Comparison of ENCODE assay signal across 14 mouse cellular contexts in genomic region chr11:109545265-109545664, GRCm38 (mm10).
DNase-seq lines count a peak whose midpoint lies in the region; ATAC-seq and TF ChIP-seq lines count a peak whose summit lies in the region.
"Had no signal": no experiment of that assay in that cellular context is flagged by ENCODE, and none has a peak within 500 bp of the region (broad histone marks: within the 10 kb centered on the region; RNA-seq: fewer than 3 reads in every experiment).

No protein-coding gene starts in this region.

- no peak for TF ChIP-seq CTCF in heart, adult 2 months (IDR thresholded peaks at IDR 0.05)
- no peak for TF ChIP-seq CTCF in thymus, adult 2 months (IDR thresholded peaks at IDR 0.05; ENCODE audit: borderline replicate concordance, control insufficient read depth, extremely low read depth, insufficient read depth, low read length, poor library complexity)

- no peaks in the 10 kb centered on the region for H3K36me3 ChIP-seq in heart, embryonic 12.5 days
- no peaks in the 10 kb centered on the region for H3K36me3 ChIP-seq in heart, adult 2 months (ENCODE audit: control insufficient read depth, insufficient read depth, low read length)
- H3K36me3 ChIP-seq in liver, embryonic 13.5 days, result no peaks in the 10 kb centered on the region
- H3K36me3 ChIP-seq in thymus, adult 2 months (ENCODE audit: control insufficient read depth, insufficient read depth, low read length), result no peaks in the 10 kb centered on the region
- H3K36me3 ChIP-seq: hindbrain, embryonic 13.5 days; limb, embryonic 10.5 days; neural tube, embryonic 15.5 days had no signal

- no peak for TF ChIP-seq POLR2A in heart, adult 2 months (IDR thresholded peaks at IDR 0.05; ENCODE audit: insufficient read depth, low read depth, low read length)
- TF ChIP-seq POLR2A in thymus, adult 2 months (IDR thresholded peaks at IDR 0.05; ENCODE audit: control insufficient read depth, extremely low read depth, insufficient read depth, low read length, poor library complexity), result no peak

- no peak overlapping the region for H3K9ac ChIP-seq in heart, embryonic 12.5 days
- H3K9ac ChIP-seq in heart, adult 2 months (ENCODE audit: low read depth, low read length), result no peak overlapping the region
- H3K9ac ChIP-seq in liver, embryonic 13.5 days, result peak overlapping the region; percentile 20
- H3K9ac ChIP-seq: hindbrain, embryonic 13.5 days; neural tube, embryonic 15.5 days had no signal

- 0 out of 2 replicates have a peak, but pooled peaks have one; percentile 65 for ATAC-seq in heart, embryonic 12.5 days (ENCODE audit: insufficient number of reproducible peaks, low FRiP score)
- peak; percentile 18; the same call in 1 of the 2 replicates for ATAC-seq in erythroblast, adult 5-6 weeks (replicated peaks; ENCODE audit: low FRiP score, poor library complexity, severe bottlenecking)
- ATAC-seq in liver, embryonic 13.5 days (ENCODE audit: low read depth), result peak; percentile 43
- no peak for ATAC-seq in monocyte, adult 5-6 weeks (replicated peaks; ENCODE audit: insufficient number of reproducible peaks, low FRiP score, low TSS enrichment, poor library complexity, severe bottlenecking)
- ATAC-seq: forebrain, embryonic 14.5 days had no signal

- H3K4me3 ChIP-seq in heart, embryonic 12.5 days, result no peak overlapping the region
- H3K4me3 ChIP-seq in heart, adult 2 months, result no peak overlapping the region
- no peak overlapping the region; the same call in 1 of the 2 replicates for H3K4me3 ChIP-seq in liver, embryonic 13.5 days (replicated peaks)
- H3K4me3 ChIP-seq in thymus, adult 2 months (ENCODE audit: control insufficient read depth, insufficient read depth, low read length), result no peak overlapping the region
- H3K4me3 ChIP-seq: hindbrain, embryonic 13.5 days; limb, embryonic 10.5 days; neural tube, embryonic 15.5 days had no signal

- 10% methylated on average over 7 of the region's 7 CpGs for WGBS in heart, embryonic 12.5 days
- WGBS in heart, adult 2 months, result 47% methylated on average over 7 of the region's 7 CpGs
- 14% methylated on average over 7 of the region's 7 CpGs for WGBS in liver, embryonic 13.5 days (ENCODE audit: insufficient replicate concordance)
- WGBS in thymus, adult 2 months, result 74% methylated on average over 7 of the region's 7 CpGs

- DNase-seq in heart, adult 2 months, result no peak
- peak; percentile 93 for DNase-seq in 416B (ENCODE audit: low read depth)
- peak; percentile 43 for DNase-seq in liver, embryonic 13.5 days
- no peak for DNase-seq in thymus, adult 2 months
- no peak for DNase-seq in gastrocnemius, postnatal 10 days
- DNase-seq: gastrocnemius, postnatal 25 days; right cerebral cortex, postnatal 14 days had no signal

- peak overlapping the region; percentile 33 for H3K4me2 ChIP-seq in heart, embryonic 12.5 days
- H3K4me2 ChIP-seq in liver, embryonic 13.5 days, result peak overlapping the region; percentile 53
- H3K4me2 ChIP-seq: hindbrain, embryonic 13.5 days; neural tube, embryonic 15.5 days had no signal

- peaks cover 34% of the 10 kb centered on the region for H3K4me1 ChIP-seq in heart, embryonic 12.5 days (replicated peaks)
- H3K4me1 ChIP-seq in heart, adult 2 months (ENCODE audit: control insufficient read depth, insufficient read depth, low read length), result peaks cover 2% of the 10 kb centered on the region; the same call in 1 of the 2 replicates
- H3K4me1 ChIP-seq in liver, embryonic 13.5 days (replicated peaks), result peaks cover 90% of the 10 kb centered on the region
- H3K4me1 ChIP-seq in thymus, adult 2 months (replicated peaks; ENCODE audit: control insufficient read depth, insufficient read depth, low read length), result no peaks in the 10 kb centered on the region
- H3K4me1 ChIP-seq: hindbrain, embryonic 13.5 days; neural tube, embryonic 15.5 days had no signal

- H3K79me2 ChIP-seq in heart, adult 2 months (replicated peaks; ENCODE audit: control insufficient read depth, insufficient read depth, low read length), result no peaks in the 10 kb centered on the region

- intact Hi-C loops in heart, adult 2 months (cut with DNase I), result no loop called here

- H3K27ac ChIP-seq in heart, embryonic 12.5 days (ENCODE audit: poor library complexity, severe bottlenecking), result peak overlapping the region; percentile 12; the same call in 1 of the 2 replicates
- H3K27ac ChIP-seq in heart, adult 2 months, result no peak overlapping the region
- peak overlapping the region; percentile 80 for H3K27ac ChIP-seq in liver, embryonic 13.5 days
- H3K27ac ChIP-seq in thymus, adult 2 months (ENCODE audit: control insufficient read depth, insufficient read depth, low read length), result no peak overlapping the region
- H3K27ac ChIP-seq: hindbrain, embryonic 13.5 days; limb, embryonic 10.5 days; neural tube, embryonic 15.5 days had no signal

- 0 out of 2 replicates have a peak, but pooled peaks cover 3% of the 10 kb centered on the region for H3K27me3 ChIP-seq in heart, embryonic 12.5 days (replicated peaks)
- H3K27me3 ChIP-seq in heart, adult 2 months (ENCODE audit: control insufficient read depth, insufficient read depth, low read length), result no peaks in the 10 kb centered on the region
- no peaks in the 10 kb centered on the region for H3K27me3 ChIP-seq in liver, embryonic 13.5 days
- H3K27me3 ChIP-seq in thymus, adult 2 months (ENCODE audit: control insufficient read depth, insufficient read depth, low read length), result no peaks in the 10 kb centered on the region
- H3K27me3 ChIP-seq: hindbrain, embryonic 13.5 days; neural tube, embryonic 15.5 days had no signal

- no peaks in the 10 kb centered on the region for H3K9me3 ChIP-seq in heart, embryonic 12.5 days (replicated peaks)
- H3K9me3 ChIP-seq in liver, embryonic 13.5 days (replicated peaks), result no peaks in the 10 kb centered on the region
- H3K9me3 ChIP-seq: hindbrain, embryonic 13.5 days; limb, embryonic 10.5 days; neural tube, embryonic 15.5 days had no signal

- TF ChIP-seq EP300 in heart, adult 2 months (IDR thresholded peaks at IDR 0.05; ENCODE audit: insufficient read depth, low read depth, low read length), result no peak

Comparison
In these comparisons a context has a peak if more than half of its experiments do, and no peak if none do; other contexts are left out.
1. H3K27ac ChIP-seq: peak in heart, embryonic 12.5 days (single experiment) and liver, embryonic 13.5 days (single experiment); none in heart, adult 2 months (single experiment) and thymus, adult 2 months (single experiment).
2. DNase-seq: peak in 416B (single experiment) and liver, embryonic 13.5 days (single experiment); none in heart, adult 2 months (0 of 2), thymus, adult 2 months (single experiment) and gastrocnemius, postnatal 10 days (single experiment).